Mouse (Mus musculus) lung, postnatal 25 days (tissue): ENCODE results near the gene Kdm8.

ENCODE experiments used
- DNase-seq: peaks from one replicate; pipeline ENCODE4 v3.0.0; 2022; ENCODE audit warnings: low spot score

Gene Kdm8

GRCm38 (mm10) chr7:125462200-125462599 is 17.7 kb downstream of the Kdm8 start:
- DNase-seq, result no peak

GRCm38 (mm10) chr7:125469937-125470336 is 25.5 kb downstream of the Kdm8 start:
- DNase-seq, result peak; percentile 82

- DNase-seq, result no peak
Measured at GRCm38 (mm10) chr7:125470901-125471300, 26.4 kb downstream of the Kdm8 start.

- DNase-seq, result peak; percentile 92
Measured at GRCm38 (mm10) chr7:125471991-125472741, 27.7 kb downstream of the Kdm8 start.

GRCm38 (mm10) chr7:125474535-125474934 is 30.1 kb downstream of the Kdm8 start:
- no peak for DNase-seq

GRCm38 (mm10) chr7:125475601-125476251 is 31.2 kb downstream of the Kdm8 start:
- DNase-seq, result peak; percentile 30

GRCm38 (mm10) chr7:125478391-125478984 is 34.0 kb downstream of the Kdm8 start:
- peak; percentile 64 for DNase-seq

- no peak for DNase-seq
Measured at GRCm38 (mm10) chr7:125480518-125480917, 36.0 kb downstream of the Kdm8 start.

- DNase-seq, result no peak
Measured at GRCm38 (mm10) chr7:125482339-125482738, 37.9 kb downstream of the Kdm8 start.

- no peak for DNase-seq
Measured at GRCm38 (mm10) chr7:125482886-125483285, 38.4 kb downstream of the Kdm8 start.

GRCm38 (mm10) chr7:125484791-125485190 is 40.3 kb downstream of the Kdm8 start:
- no peak for DNase-seq

- DNase-seq, result no peak
Measured at GRCm38 (mm10) chr7:125486121-125486630, 41.7 kb downstream of the Kdm8 start.

- DNase-seq, result peak; percentile 20
Measured at GRCm38 (mm10) chr7:125487126-125487525, 42.6 kb downstream of the Kdm8 start.

- peak; percentile 38 for DNase-seq
Measured at GRCm38 (mm10) chr7:125488706-125489105, 44.2 kb downstream of the Kdm8 start.

- DNase-seq, result no peak
Measured at GRCm38 (mm10) chr7:125489636-125490035, 45.2 kb downstream of the Kdm8 start.

GRCm38 (mm10) chr7:125490947-125491735 is 46.7 kb downstream of the Kdm8 start, which contains the start of gene Nsmce1:
Gene Nsmce1 (minus strand): TSS chr7:125491596.
- DNase-seq, result peak; percentile 98

- no peak for DNase-seq
Measured at GRCm38 (mm10) chr7:125491760-125492159, 47.3 kb downstream of the Kdm8 start.

- peak; percentile 22 for DNase-seq
Measured at GRCm38 (mm10) chr7:125492551-125492950, 48.1 kb downstream of the Kdm8 start.

GRCm38 (mm10) chr7:125495864-125496440 is 51.5 kb downstream of the Kdm8 start:
- no peak for DNase-seq

GRCm38 (mm10) chr7:125499927-125500868 is 55.7 kb downstream of the Kdm8 start:
- no peak for DNase-seq
